Mouse (Mus musculus): Measurements from ENCODE around the gene Gnas.

GRCm38 (mm10) chr2:174260908-174261800, 23.0 kb upstream of the Gnas start:
- TF ChIP-seq POLR2A (IDR thresholded peaks at IDR 0.05; ENCODE audit: borderline replicate concordance, extremely low read depth, insufficient read depth, insufficient read length, poor library complexity, severe bottlenecking): no peak
- TF ChIP-seq CTCF (IDR thresholded peaks at IDR 0.05; ENCODE audit: borderline replicate concordance, extremely low read depth, insufficient read depth, insufficient read length): no peak
